Mouse (Mus musculus) brain, embryonic 14.5 days (tissue): Measurements from ENCODE around the gene AL732309.1.

ENCODE experiments used
- CTCF ChIP-seq: fragments of 200-500 bp; IDR thresholded peaks from 2 replicates; pipeline ENCODE4 v1.5.1; 2012; ENCODE audit warnings: inconsistent platforms, mild to moderate bottlenecking, moderate library complexity, borderline replicate concordance; ENCODE audit not compliant: insufficient read depth, insufficient read length; ENCODE audit errors: extremely low read depth
- POLR2A ChIP-seq: fragments of 200-500 bp; IDR thresholded peaks from 2 replicates; pipeline ENCODE4 v1.6.1; 2012; ENCODE audit warnings: mild to moderate bottlenecking, inconsistent platforms, borderline replicate concordance; ENCODE audit not compliant: poor library complexity, insufficient read depth, insufficient read length, severe bottlenecking; ENCODE audit errors: extremely low read depth

GRCm38 (mm10) chr2:25262795-25263622, 16.3 kb upstream of the AL732309.1 start:
- TF ChIP-seq CTCF (no peak), POLR2A (no peak)
